Mouse (Mus musculus) intestine, embryonic 15.5 days (tissue): ENCODE data around the gene Arhgap29. TPM values are rescaled to one million over a fixed set of nuclear protein-coding genes. Genes with fewer than 3 reads are reported as not detected.

Source experiments
- ATAC-seq: fragments of 200-750 bp; cut with Nextera tagmentation; 2 replicates; pipeline ENCODE4 v1.8.0; 2017; ENCODE audit warnings: moderate TSS enrichment, moderate library complexity
- H3K27ac ChIP-seq: fragments of 300-500 bp; sonication (generic); 2 replicates; pipeline ENCODE4 v1.5.1; 2015; ENCODE audit warnings: mild to moderate bottlenecking, inconsistent platforms
- H3K27me3 ChIP-seq: fragments of 300-500 bp; sonication (generic); replicated peaks from 2 replicates; pipeline ENCODE4 v1.6.1; 2015; ENCODE audit warnings: inconsistent platforms
- H3K36me3 ChIP-seq: fragments of 300-500 bp; sonication (generic); 2 replicates; pipeline ENCODE4 v1.6.1; 2015; ENCODE audit warnings: inconsistent platforms
- H3K4me1 ChIP-seq: fragments of 300-500 bp; sonication (generic); replicated peaks from 2 replicates; pipeline ENCODE4 v1.6.1; 2015; ENCODE audit warnings: inconsistent platforms
- H3K4me2 ChIP-seq: fragments of 300-500 bp; sonication (generic); replicated peaks from 2 replicates; pipeline ENCODE4 v1.6.1; 2015; ENCODE audit warnings: mild to moderate bottlenecking, inconsistent platforms
- H3K4me3 ChIP-seq: fragments of 300-500 bp; sonication (generic); replicated peaks from 2 replicates; pipeline ENCODE4 v1.5.1; 2015; ENCODE audit warnings: inconsistent platforms
- H3K9ac ChIP-seq: fragments of 300-500 bp; sonication (generic); 2 replicates; pipeline ENCODE4 v1.6.1; 2015; ENCODE audit warnings: inconsistent platforms
- H3K9me3 ChIP-seq: fragments of 300-500 bp; sonication (generic); 2 replicates; pipeline ENCODE4 v1.6.1; 2016; ENCODE audit warnings: inconsistent platforms
- WGBS: fragments of 180-500 bp; shearing (Covaris S2); methylation state at CpG from one replicate; pipeline ENCODE4 v1.1.7; 2015; 5-methylcytosine and 5-hydroxymethylcytosine counted together
- polyA plus RNA-seq: library from polyadenylated mRNA; unstranded; fragments of >200 nt; fragmentation: Nextera tagmentation; extraction: Ambion mirVana; gene quantifications from 2 replicates; pipeline ENCODE4 v1.2.1, GENCODE M21; 2015

Gene Arhgap29
- polyA plus RNA-seq, 1 experiment from 2014 or later, result 40.1 TPM

DNA sequence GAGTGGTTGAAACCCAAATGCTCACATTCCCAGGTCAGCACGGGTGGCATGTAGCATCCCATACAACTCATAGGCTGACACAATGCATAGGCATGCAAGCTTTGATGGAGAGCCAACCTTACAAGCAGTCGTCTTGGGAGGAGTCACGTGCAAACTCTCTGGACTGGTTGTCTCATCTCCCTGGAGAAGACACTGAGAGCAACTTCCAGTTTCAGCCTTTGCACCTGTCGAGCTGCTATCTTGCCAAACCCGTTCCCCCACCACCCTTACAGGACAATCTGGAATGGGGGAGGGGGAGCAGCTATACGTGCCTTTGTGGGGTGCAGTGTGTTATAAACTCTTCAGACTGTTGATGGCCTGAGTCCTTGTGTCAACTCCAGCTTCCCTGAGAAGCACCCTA, 96.8 kb downstream of the Arhgap29 start:
- no peaks in the 10 kb centered on the region for H3K27me3 ChIP-seq
- no peaks in the 10 kb centered on the region for H3K36me3 ChIP-seq
- H3K9me3 ChIP-seq, result no peaks in the 10 kb centered on the region
- H3K4me1 ChIP-seq, result peaks cover 33% of the 10 kb centered on the region
- H3K4me3 ChIP-seq, result no peak overlapping the region
- no peak overlapping the region for H3K9ac ChIP-seq
- 0 out of 2 replicates have a peak overlapping the region, but pooled peaks have one; percentile 26 for H3K4me2 ChIP-seq
- peak overlapping the region; percentile 69 for H3K27ac ChIP-seq
- peak; percentile 79 for ATAC-seq
- WGBS, result 42% methylated on average over 6 of the region's 6 CpGs

DNA sequence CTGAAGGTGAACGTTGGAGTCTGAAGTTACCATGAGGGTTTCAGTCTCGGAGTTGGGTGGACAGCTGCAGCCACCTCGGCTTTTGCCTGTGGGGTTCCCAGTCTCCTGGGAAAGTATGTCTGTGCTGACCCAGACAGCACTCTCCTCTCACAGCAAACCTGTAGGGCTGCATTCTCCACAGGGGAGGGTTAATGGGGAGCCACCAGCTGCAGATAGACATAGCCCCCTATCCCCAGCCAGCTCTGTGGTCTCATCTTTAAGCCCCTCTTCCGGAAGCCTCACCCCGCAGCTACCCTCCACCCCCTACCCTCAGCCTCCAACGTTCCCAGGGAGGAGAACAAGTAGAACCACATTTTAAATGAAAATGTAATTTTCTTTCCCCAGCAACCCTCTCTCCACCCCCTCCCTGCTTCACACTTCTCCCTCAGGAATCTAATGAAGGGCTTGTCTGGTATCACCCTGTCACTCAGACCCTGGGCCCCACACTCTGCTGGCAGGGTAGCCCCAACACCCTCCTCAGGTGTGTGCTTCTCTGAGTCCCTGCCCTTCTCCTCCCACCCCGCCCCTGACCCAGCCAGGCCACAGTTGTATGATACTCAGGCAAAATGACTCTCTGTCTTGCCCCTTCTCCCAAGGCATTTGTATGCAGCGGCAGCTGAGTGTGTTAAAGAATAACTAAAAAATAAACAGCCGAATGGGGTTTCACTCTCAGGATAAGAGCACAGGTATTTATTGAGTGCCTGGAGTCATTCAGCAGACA, 106.3 kb downstream of the Arhgap29 start:
- Histone ChIP-seq H3K4me2 (0 out of 2 replicates have a peak overlapping the region, but pooled peaks have one; percentile 1), H3K27me3 (no peaks in the 10 kb centered on the region), H3K9me3 (no peaks in the 10 kb centered on the region), H3K4me1 (0 out of 2 replicates have a peak, but pooled peaks cover 7% of the 10 kb centered on the region), H3K36me3 (no peaks in the 10 kb centered on the region), H3K27ac (peak overlapping the region; percentile 70), H3K9ac (no peak overlapping the region), H3K4me3 (no peak overlapping the region)
- 38% methylated on average over 9 of the region's 9 CpGs for WGBS
- peak; percentile 97 for ATAC-seq

DNA sequence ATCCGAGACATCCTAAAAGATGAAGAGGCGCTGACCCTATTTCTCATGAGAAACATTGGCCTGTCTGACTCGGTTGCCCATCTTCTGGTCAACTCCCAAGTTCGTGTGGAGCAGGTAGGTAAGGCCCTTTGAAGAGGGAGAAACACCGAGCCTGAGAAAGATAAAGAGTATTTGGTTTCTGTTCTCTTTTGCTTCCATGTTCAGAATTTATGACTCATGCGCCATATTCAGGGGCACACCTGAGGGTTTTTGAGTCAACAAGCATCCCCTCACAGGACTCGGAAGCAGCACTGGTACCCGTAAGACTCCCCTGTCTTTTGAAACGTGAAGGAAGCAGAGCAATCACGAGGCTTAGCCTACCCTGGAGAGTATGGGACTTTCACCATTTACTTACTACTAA, 110.2 kb downstream of the Arhgap29 start:
- Histone ChIP-seq H3K4me2 (no peak overlapping the region), H3K4me3 (no peak overlapping the region), H3K36me3 (no peaks in the 10 kb centered on the region), H3K27ac (no peak overlapping the region), H3K9ac (no peak overlapping the region), H3K4me1 (0 out of 2 replicates have a peak, but pooled peaks cover 2% of the 10 kb centered on the region), H3K27me3 (no peaks in the 10 kb centered on the region), H3K9me3 (no peaks in the 10 kb centered on the region)
- 76% methylated on average over 10 of the region's 10 CpGs for WGBS
- ATAC-seq, result no peak

DNA sequence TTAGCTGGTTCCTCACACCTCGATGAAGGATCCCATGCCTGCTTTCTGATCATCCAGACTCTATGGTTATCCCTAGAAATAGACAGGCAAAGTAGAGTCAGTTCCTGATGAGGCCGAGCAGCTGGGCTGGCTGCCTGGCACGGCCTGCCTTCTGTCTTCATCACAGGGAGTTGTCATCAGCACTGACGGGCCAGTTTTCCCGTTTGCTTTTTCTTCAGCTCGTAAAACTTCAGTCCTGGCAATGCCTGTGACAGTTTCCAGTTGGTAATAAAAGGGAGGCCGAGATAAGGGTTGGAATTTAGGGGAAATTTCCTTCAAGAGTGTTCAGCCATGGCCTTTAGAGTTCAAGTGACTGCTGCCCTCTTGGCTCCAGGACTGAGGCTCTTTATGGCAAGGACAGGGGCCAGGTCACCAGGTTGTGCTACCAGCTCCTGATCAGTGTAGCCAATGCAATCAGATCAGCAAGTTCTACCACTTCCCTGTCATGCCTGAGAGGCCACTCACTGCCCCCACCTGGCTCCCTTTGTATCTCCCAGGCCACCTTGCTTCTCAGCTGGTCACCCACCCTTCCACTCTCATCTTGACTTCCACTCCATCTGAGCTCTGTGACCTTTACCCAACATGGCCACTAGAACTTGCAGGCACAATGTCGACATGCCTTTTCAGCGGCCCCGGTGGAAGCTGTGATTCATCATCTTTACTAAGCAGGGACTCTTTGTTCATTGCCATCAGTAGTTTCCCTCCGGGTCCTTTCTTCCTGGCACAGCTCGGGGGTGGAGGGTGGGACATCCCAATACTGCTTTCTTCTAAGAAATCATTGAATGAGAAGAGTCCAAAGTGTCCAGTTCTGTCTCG, 112.4 kb downstream of the Arhgap29 start:
- Histone ChIP-seq H3K27ac (no peak overlapping the region), H3K27me3 (no peaks in the 10 kb centered on the region), H3K36me3 (no peaks in the 10 kb centered on the region), H3K9ac (no peak overlapping the region), H3K4me3 (no peak overlapping the region), H3K4me2 (no peak overlapping the region), H3K4me1 (no peaks in the 10 kb centered on the region), H3K9me3 (no peaks in the 10 kb centered on the region)
- ATAC-seq, result peak; percentile 44
- 52% methylated on average over 13 of the region's 13 CpGs for WGBS

Other genes with a start within 250 kb of the Arhgap29 start
- 23.3 and 27.5 TPM in 2 replicates for gene F3, start 229.0 kb upstream of the Arhgap29 start, polyA plus RNA-seq
- gene Abcd3, start 137.2 kb upstream of the Arhgap29 start, polyA plus RNA-seq, result 59.4 and 61.7 TPM in 2 replicates
- gene Abca4, start 91.9 kb downstream of the Arhgap29 start, polyA plus RNA-seq, result 0.86 and 1.1 TPM in 2 replicates